Mouse (Mus musculus): ENCODE results near the gene Slc39a1.

The Slc39a1 gene

GRCm38 (mm10) chr3:90291982-90292344 lies 44.0 kb downstream of the Slc39a1 start:
- in situ Hi-C loops (cut with MboI; ENCODE audit: unreplicated experiment in 2 of 2): no loop called here

GRCm38 (mm10) chr3:90292345-90293275 lies 44.6 kb downstream of the Slc39a1 start, which contains the start of gene Gatad2b:
Gatad2b (plus strand) TSS chr3:90293178.
- in situ Hi-C loops (cut with MboI; ENCODE audit: unreplicated experiment in 2 of 2): no loop called here

GRCm38 (mm10) chr3:90293352-90294063 lies 45.5 kb downstream of the Slc39a1 start:
- in situ Hi-C loops (cut with MboI; ENCODE audit: unreplicated experiment in 2 of 2): no loop called here

- in situ Hi-C loops (cut with MboI; ENCODE audit: unreplicated experiment in 2 of 2): no loop called here
These were observed 46.1 kb downstream of the Slc39a1 start for GRCm38 (mm10) chr3:90294064-90294440.

GRCm38 (mm10) chr3:90294651-90295050 lies 46.7 kb downstream of the Slc39a1 start:
- in situ Hi-C loops (cut with MboI; ENCODE audit: unreplicated experiment in 2 of 2): no loop called here

All from v-Abl transformed pro-B cells (cell line).